ENCODE assay signal across 11 mouse cellular contexts in the genomic region with DNA sequence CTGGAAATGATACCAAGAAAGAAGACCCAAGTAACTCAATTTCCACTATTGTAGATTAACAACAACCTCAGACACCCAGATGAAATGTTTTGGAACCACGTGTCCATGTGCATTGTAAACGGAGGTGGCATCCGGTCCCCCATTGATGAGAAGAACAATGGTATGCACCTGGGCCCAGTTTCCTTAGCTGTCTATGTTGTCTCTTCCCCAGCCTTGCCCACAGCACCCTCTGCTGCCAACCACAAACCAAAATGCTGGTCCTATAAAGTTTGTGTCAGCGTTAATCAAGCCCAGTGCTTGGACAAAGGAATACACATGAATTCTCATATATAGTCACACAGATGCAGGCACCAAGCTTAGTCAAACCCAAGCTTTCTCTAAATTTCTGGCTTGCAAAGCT. TPM values are rescaled to one million over a fixed set of nuclear protein-coding genes. Genes with fewer than 3 reads are reported as not detected.
DNase-seq lines count a peak whose midpoint lies in the region; ATAC-seq and TF ChIP-seq lines count a peak whose summit lies in the region.
"Had no signal": no experiment of that assay in that cellular context is flagged by ENCODE, and none has a peak within 500 bp of the region (broad histone marks: within the 10 kb centered on the region; RNA-seq: fewer than 3 reads in every experiment).

No protein-coding gene starts in this region.

- whole genome bisulfite sequencing in liver, embryonic 14.5 days (ENCODE audit: insufficient replicate concordance): 59% methylated on average over 4 of the region's 4 CpGs
- WGBS in thymus, adult 2 months: 10% methylated on average over 4 of the region's 4 CpGs
- WGBS in hindbrain, embryonic 12.5 days: 81% methylated on average over 4 of the region's 4 CpGs

- H3K9me3 ChIP-seq in liver, embryonic 14.5 days (ENCODE audit: control insufficient read depth, low read length): no peaks in the 10 kb centered on the region
- H3K9me3 ChIP-seq in hindbrain, embryonic 12.5 days (replicated peaks): no peaks in the 10 kb centered on the region
- H3K9me3 ChIP-seq: limb, embryonic 15.5 days had no signal

- no peak for TF ChIP-seq POLR2A in thymus, adult 2 months (IDR thresholded peaks at IDR 0.05; ENCODE audit: control insufficient read depth, extremely low read depth, insufficient read depth, low read length, poor library complexity)

- peaks cover 0 to 13% of the 10 kb centered on the region in 2 experiments; a peak in 2 of 4 replicates for H3K4me1 ChIP-seq in liver, embryonic 14.5 days (replicated peaks; ENCODE audit: control insufficient read depth in 2 of 2, insufficient read depth in 2 of 2, low read length in 1 of 2)
- peaks cover 20% of the 10 kb centered on the region for H3K4me1 ChIP-seq in thymus, adult 2 months (replicated peaks; ENCODE audit: control insufficient read depth, insufficient read depth, low read length)
- 0 out of 2 replicates have a peak, but pooled peaks cover 4% of the 10 kb centered on the region for H3K4me1 ChIP-seq in hindbrain, embryonic 12.5 days

- peak; percentile 27 to 33 for DNase-seq in cerebellum, postnatal 10 days
- no peak for DNase-seq in cerebellum, adult 11-12 months
- no peak for DNase-seq in liver, embryonic 14.5 days (ENCODE audit: low read depth in 3 of 3, low spot score in 3 of 3)
- no peak for DNase-seq in liver
- DNase-seq in thymus, adult 2 months: peak; percentile 70
- DNase-seq in layer of hippocampus, postnatal 14 days (ENCODE audit: low spot score in 2 of 2): no peak
- DNase-seq: kidney, adult 18-20 months; retina, postnatal 1 day had no signal

- no peaks in the 10 kb centered on the region for H3K36me3 ChIP-seq in liver, embryonic 14.5 days (replicated peaks; ENCODE audit: control insufficient read depth, insufficient read depth, low read depth)
- no peaks in the 10 kb centered on the region for H3K36me3 ChIP-seq in thymus, adult 2 months (ENCODE audit: control insufficient read depth, insufficient read depth, low read length)
- H3K36me3 ChIP-seq in hindbrain, embryonic 12.5 days: no peaks in the 10 kb centered on the region

- no peak for ATAC-seq in liver, embryonic 14.5 days (ENCODE audit: insufficient read depth)
- ATAC-seq in activated CD4-positive, CD25-positive, alpha-beta regulatory T cell, adult 4 months: peak; percentile 60
- no peak for ATAC-seq in hindbrain, embryonic 12.5 days (ENCODE audit: low FRiP score)

- no peak for TF ChIP-seq EP300 in liver, embryonic 14.5 days (IDR thresholded peaks at IDR 0.05; ENCODE audit: low read depth)

- peak; percentile 29; the same call in 1 of the 2 replicates for TF ChIP-seq CTCF in liver, embryonic 14.5 days (IDR thresholded peaks at IDR 0.05; ENCODE audit: low read depth)
- TF ChIP-seq CTCF in thymus, adult 2 months (IDR thresholded peaks at IDR 0.05; ENCODE audit: borderline replicate concordance, control insufficient read depth, extremely low read depth, insufficient read depth, low read length, poor library complexity): no peak

- H3K27me3 ChIP-seq in liver, embryonic 14.5 days (ENCODE audit: control insufficient read depth, insufficient read depth, low read length): no peaks in the 10 kb centered on the region
- H3K27me3 ChIP-seq in thymus, adult 2 months (ENCODE audit: control insufficient read depth, insufficient read depth, low read length): no peaks in the 10 kb centered on the region
- H3K27me3 ChIP-seq in hindbrain, embryonic 12.5 days: no peaks in the 10 kb centered on the region
- H3K27me3 ChIP-seq: limb, embryonic 15.5 days had no signal

- no peak overlapping the region for H3K4me2 ChIP-seq in liver, embryonic 14.5 days (ENCODE audit: low read depth)
- no peak overlapping the region for H3K4me2 ChIP-seq in hindbrain, embryonic 12.5 days (replicated peaks)
- H3K4me2 ChIP-seq: limb, embryonic 15.5 days had no signal

- H3K9ac ChIP-seq in liver, embryonic 14.5 days (replicated peaks): no peak overlapping the region
- H3K9ac ChIP-seq in hindbrain, embryonic 12.5 days: no peak overlapping the region
- H3K9ac ChIP-seq: limb, embryonic 15.5 days had no signal

- no peak overlapping the region for H3K27ac ChIP-seq in liver, embryonic 14.5 days
- no peak overlapping the region for H3K27ac ChIP-seq in thymus, adult 2 months (ENCODE audit: control insufficient read depth, insufficient read depth, low read length)
- no peak overlapping the region for H3K27ac ChIP-seq in hindbrain, embryonic 12.5 days
- H3K27ac ChIP-seq: limb, embryonic 15.5 days had no signal

- H3K4me3 ChIP-seq in liver, embryonic 14.5 days (ENCODE audit: insufficient read depth in 1 of 2, low read depth in 2 of 2, low read length in 2 of 2): no peak overlapping the region
- no peak overlapping the region for H3K4me3 ChIP-seq in thymus, adult 2 months (ENCODE audit: control insufficient read depth, insufficient read depth, low read length)
- H3K4me3 ChIP-seq in hindbrain, embryonic 12.5 days: no peak overlapping the region
- H3K4me3 ChIP-seq: limb, embryonic 15.5 days had no signal

RNA-seq across cellular contexts. Expression of a gene that starts 39.3 kb away (rescaled TPM):
- 3.6 and 4.9 TPM in 2 replicates for polyA plus RNA-seq in liver, embryonic 14.5 days (2012; rRNA removed)
- 8.2 and 8.7 TPM in 2 replicates for polyA plus RNA-seq in liver, embryonic 14.5 days (2014; fragmentation: Nextera tagmentation; extraction: Ambion mirVana)
- polyA plus RNA-seq in activated CD4-positive, CD25-positive, alpha-beta regulatory T cell, adult 4 months (2017; shearing (Covaris generic)): 100 to 1,000 TPM; 168 to 186 TPM
- polyA plus RNA-seq in thymus, adult 2 months (2012; rRNA removed): 1.7 and 1.9 TPM in 2 replicates
- 1.5 and 1.6 TPM in 2 replicates for polyA plus RNA-seq in hindbrain, embryonic 12.5 days (2016; fragmentation: Nextera tagmentation; extraction: Ambion mirVana)
- total RNA-seq in layer of hippocampus, postnatal 14 days (2021): 1 to 10 TPM; 3.8 to 4.6 TPM

Comparison
In these comparisons a context has a peak if more than half of its experiments do, and no peak if none do; other contexts are left out.
1. DNase-seq: peak in cerebellum, postnatal 10 days (2 of 2) and thymus, adult 2 months (single experiment); none in cerebellum, adult 11-12 months (single experiment), liver, embryonic 14.5 days (0 of 3), liver (single experiment) and layer of hippocampus, postnatal 14 days (0 of 2).
2. RNA of a gene that starts 39.3 kb away (polyA plus RNA-seq): 168 to 186 TPM in activated CD4-positive, CD25-positive, alpha-beta regulatory T cell, adult 4 months; 3.6 to 8.7 TPM in liver, embryonic 14.5 days, 1.7 to 1.9 TPM in thymus, adult 2 months and 1.5 to 1.6 TPM in hindbrain, embryonic 12.5 days; every median in the first group is over 10 times any median in the second.